Mouse (Mus musculus): ENCODE data around the gene Phldb2. TPM values are rescaled to one million over a fixed set of nuclear protein-coding genes. Genes with fewer than 3 reads are reported as not detected.

Phldb2 gene
- total RNA-seq (2023): not detected in 4 replicates

GRCm38 (mm10) chr16:45953394-45953793, at the start of gene Phldb2:
Phldb2 (minus strand) TSS chr16:45953598.

DNA sequence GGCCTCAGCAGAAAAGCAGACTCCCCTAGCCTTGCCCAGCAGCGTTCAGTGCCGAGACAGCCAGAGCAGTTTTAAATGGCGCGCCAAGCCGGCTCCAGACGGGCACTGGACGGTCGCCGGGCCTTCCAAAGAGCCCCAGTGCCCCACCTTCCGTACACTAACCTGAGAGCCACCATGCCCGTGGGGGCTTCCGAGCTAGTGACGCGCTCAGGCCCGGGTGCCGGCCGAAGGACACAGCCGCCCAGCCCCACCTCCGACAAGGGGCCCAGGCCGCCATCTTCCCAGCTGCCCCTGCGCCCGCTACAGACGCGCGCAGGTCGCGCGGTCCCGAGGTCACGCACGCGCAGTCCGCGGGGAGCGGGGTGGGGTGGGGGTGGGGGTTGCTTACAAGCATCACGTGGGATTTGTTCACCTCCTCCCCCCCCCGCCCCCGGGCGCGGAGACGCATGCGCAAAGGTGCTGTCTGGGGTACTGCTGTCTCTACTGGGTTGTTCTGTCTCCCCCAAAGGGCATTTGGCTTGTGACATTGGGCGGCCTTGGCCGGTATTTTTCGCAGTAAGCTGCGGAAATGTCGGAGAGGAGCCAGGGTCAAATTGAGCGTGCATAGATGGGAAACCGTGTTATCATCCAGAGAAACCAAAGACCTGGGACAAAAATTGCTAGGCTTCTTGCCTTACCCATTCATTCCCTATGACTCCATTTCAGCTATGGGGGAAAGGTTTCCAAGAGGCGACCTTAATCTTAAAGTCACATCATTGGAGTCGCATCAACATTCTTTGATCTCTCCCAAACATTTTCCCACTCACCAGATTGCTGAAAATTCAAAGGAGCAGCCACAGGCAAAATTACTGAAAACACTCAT, 210.6 kb downstream of the Phldb2 start, which contains the start of gene Abhd10:
Abhd10 (minus strand) TSS at position 341 of the 862 bp plus-strand sequence.

GRCm38 (mm10) chr16:45724061-45724741, 229.2 kb downstream of the Phldb2 start, which contains the start of gene Tagln3:
Tagln3 (minus strand) TSS chr16:45724608.

Other genes with a start within 250 kb of the Phldb2 start
- not detected in 4 replicates for gene Tagln3, start 229.0 kb downstream of the Phldb2 start, total RNA-seq (2023)
- 33.4 to 42.4 TPM (median 36.5 TPM) in 4 replicates for gene Abhd10, start 210.6 kb downstream of the Phldb2 start, total RNA-seq (2023)
- 3.7 to 4.0 TPM (median 3.8 TPM) in 4 replicates for gene Plcxd2, start 56.6 kb upstream of the Phldb2 start, total RNA-seq (2023)
- gene Cd96, start 166.7 kb upstream of the Phldb2 start, total RNA-seq (2023): 0.69 to 1.2 TPM (median 0.90 TPM) in 4 replicates
- gene Gm4737, start 201.5 kb upstream of the Phldb2 start, total RNA-seq (2023): 17.7 to 21.6 TPM (median 19.2 TPM) in 4 replicates